Mouse (Mus musculus) limb, embryonic 14.5 days (tissue): ENCODE results near the gene C2cd5. TPM values are rescaled to one million over a fixed set of nuclear protein-coding genes. Genes with fewer than 3 reads are reported as not detected.

ENCODE experiments used
- ATAC-seq: fragments of 200-750 bp; cut with Nextera tagmentation; 2 replicates; pipeline ENCODE4 v1.8.0; 2017; ENCODE audit warnings: low read depth, moderate number of reproducible peaks, moderate TSS enrichment; ENCODE audit not compliant: low FRiP score
- DNase-seq: peaks from one replicate; pipeline ENCODE4 v3.0.0-alpha.2; 2015; ENCODE audit warnings: low spot score
- H3K27ac ChIP-seq: fragments of 300-500 bp; sonication (generic); replicated peaks from 2 replicates; pipeline ENCODE4 v1.5.1; 2014; ENCODE audit warnings: low read depth, mild to moderate bottlenecking, low read length, moderate library complexity, mixed read lengths
- H3K27me3 ChIP-seq: fragments of 300-500 bp; sonication (generic); 2 replicates; pipeline ENCODE4 v1.6.1; 2014; ENCODE audit warnings: low read length, mixed read lengths; ENCODE audit not compliant: control insufficient read depth, insufficient read depth
- H3K36me3 ChIP-seq: fragments of 300-500 bp; sonication (generic); 2 replicates; pipeline ENCODE4 v1.6.1; 2014; ENCODE audit warnings: mild to moderate bottlenecking, low read length, moderate library complexity, mixed read lengths; ENCODE audit not compliant: control insufficient read depth, insufficient read depth
- H3K4me1 ChIP-seq: fragments of 300-500 bp; sonication (generic); 2 replicates; pipeline ENCODE4 v1.6.1; 2014; ENCODE audit warnings: antibody characterized with exemption, low read length, mixed read lengths; ENCODE audit not compliant: control insufficient read depth, insufficient read depth
- H3K4me2 ChIP-seq: fragments of 300-500 bp; sonication (generic); replicated peaks from 2 replicates; pipeline ENCODE4 v1.6.1; 2014; ENCODE audit warnings: low read depth, mild to moderate bottlenecking, low read length, moderate library complexity; ENCODE audit not compliant: severe bottlenecking
- H3K4me3 ChIP-seq: fragments of 300-500 bp; sonication (generic); replicated peaks from 2 replicates; pipeline ENCODE4 v1.5.1; 2014; ENCODE audit warnings: low read length
- H3K9ac ChIP-seq: fragments of 300-500 bp; sonication (generic); 2 replicates; pipeline ENCODE4 v1.6.1; 2014; ENCODE audit warnings: mild to moderate bottlenecking, low read depth, low read length, moderate library complexity; ENCODE audit not compliant: severe bottlenecking
- H3K9me3 ChIP-seq: fragments of 300-500 bp; sonication (generic); 2 replicates; pipeline ENCODE4 v1.6.1; 2016; ENCODE audit warnings: low read length; ENCODE audit not compliant: control insufficient read depth
- POLR2A ChIP-seq: fragments of 200-500 bp; IDR thresholded peaks from 2 replicates; pipeline ENCODE4 v1.8.0; 2012; ENCODE audit warnings: inconsistent platforms, mild to moderate bottlenecking, moderate library complexity, borderline replicate concordance; ENCODE audit not compliant: insufficient read depth, insufficient read length; ENCODE audit errors: extremely low read depth
- WGBS: fragments of 180-500 bp; shearing (Covaris S2); extraction: QIAGEN DNeasy Blood & Tissue Kit; methylation state at CpG from one replicate; pipeline ENCODE4 v1.1.7; 2014; 5-methylcytosine and 5-hydroxymethylcytosine counted together
- polyA plus RNA-seq, 2 experiments: library from polyadenylated mRNA; depleted of rRNA in 1 of 2; stranded (reverse) in 1 of 2; unstranded in 1 of 2; fragments of >200 nt; fragmentation: Nextera tagmentation in 1 of 2; extraction: Ambion mirVana in 1 of 2; gene quantifications; 2 replicates each; pipeline versions ENCODE4 v1.2.1 to v1.2.3; 2012 to 2014

C2cd5 gene
- polyA plus RNA-seq, 2 experiments, result 23.1 to 38.8 TPM

DNA sequence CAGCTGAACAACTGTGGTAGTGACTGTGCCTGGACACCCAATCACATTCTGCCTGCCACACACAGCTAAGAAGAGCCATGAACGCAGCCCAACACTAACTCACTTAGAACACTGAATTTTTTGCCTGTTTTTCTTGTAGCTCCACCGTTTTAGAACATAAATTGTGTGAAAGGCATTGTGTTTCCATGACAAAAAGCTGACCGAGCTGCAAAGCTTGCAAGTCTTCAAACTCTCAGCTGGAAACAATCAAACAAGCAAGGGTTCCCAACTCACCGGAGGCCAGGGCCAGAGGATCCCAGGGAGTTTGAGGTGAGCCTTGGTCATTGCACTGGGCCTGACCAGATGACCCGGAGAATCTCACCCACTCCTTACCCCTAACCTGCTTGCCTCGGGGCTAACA is 16.8 kb upstream of the C2cd5 start:
- TF ChIP-seq POLR2A, result no peak
- no peaks in the 10 kb centered on the region for H3K4me1 ChIP-seq
- DNase-seq (no peak), ATAC-seq (no peak)
- H3K27me3 ChIP-seq, result no peaks in the 10 kb centered on the region
- H3K36me3 ChIP-seq, result no peaks in the 10 kb centered on the region
- H3K9me3 ChIP-seq, result no peaks in the 10 kb centered on the region
- 39% methylated on average over 6 of the region's 6 CpGs for WGBS
- no peak overlapping the region for H3K4me3 ChIP-seq
- no peak overlapping the region for H3K27ac ChIP-seq
- no peak overlapping the region for H3K4me2 ChIP-seq
- H3K9ac ChIP-seq, result no peak overlapping the region

DNA sequence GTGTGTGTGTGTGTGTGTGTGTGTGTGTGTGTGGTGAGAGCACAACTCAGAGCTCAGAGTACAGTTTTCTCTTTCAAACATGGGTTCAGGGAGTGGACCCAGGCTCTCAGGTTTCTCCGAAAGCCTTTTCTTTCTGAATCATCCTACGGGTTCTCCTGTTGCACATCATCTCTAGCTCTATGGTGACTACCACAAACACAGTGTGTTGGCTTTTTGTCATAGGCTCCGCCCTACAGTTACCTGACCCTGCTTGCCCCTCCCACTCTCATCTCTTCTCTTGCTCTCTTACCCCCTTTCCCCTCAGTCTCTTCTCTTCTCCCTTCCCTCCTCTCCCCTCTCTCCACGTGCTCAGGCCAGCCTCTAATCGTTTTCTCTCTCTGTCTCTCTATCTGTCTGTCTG is 15.6 kb upstream of the C2cd5 start:
- H3K4me3 ChIP-seq, result no peak overlapping the region
- no peak overlapping the region for H3K9ac ChIP-seq
- no peak overlapping the region for H3K4me2 ChIP-seq
- ATAC-seq (no peak), DNase-seq (no peak)
- WGBS, result 85% methylated on average over 5 of the region's 5 CpGs
- no peaks in the 10 kb centered on the region for H3K4me1 ChIP-seq
- H3K9me3 ChIP-seq, result no peaks in the 10 kb centered on the region
- H3K27ac ChIP-seq, result no peak overlapping the region
- no peaks in the 10 kb centered on the region for H3K36me3 ChIP-seq
- TF ChIP-seq POLR2A, result no peak
- no peaks in the 10 kb centered on the region for H3K27me3 ChIP-seq

DNA sequence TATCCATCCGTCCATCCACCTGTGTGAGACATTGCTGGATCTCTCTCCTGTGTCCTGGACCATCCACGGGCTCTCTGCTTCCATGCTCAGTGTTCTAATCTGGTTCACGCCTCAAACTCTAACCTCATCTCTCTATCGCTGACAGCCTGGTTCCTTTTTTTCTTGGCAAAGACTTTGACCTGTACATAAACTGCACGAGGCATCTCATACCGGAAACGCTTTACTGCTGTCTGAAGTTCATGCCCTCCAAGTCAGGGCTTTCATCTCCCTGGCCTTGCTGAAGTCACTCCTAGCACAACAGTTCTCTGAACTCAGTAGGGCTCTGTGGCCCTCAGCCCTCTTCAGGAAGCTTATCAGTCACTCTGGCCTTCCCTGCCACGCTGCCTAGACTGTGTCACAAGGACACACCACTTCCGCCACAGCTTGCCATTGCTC is 15.1 kb upstream of the C2cd5 start:
- DNase-seq (no peak), ATAC-seq (no peak)
- WGBS, result 64% methylated on average over 9 of the region's 9 CpGs
- H3K4me2 ChIP-seq, result no peak overlapping the region
- no peak for TF ChIP-seq POLR2A
- no peaks in the 10 kb centered on the region for H3K36me3 ChIP-seq
- H3K9ac ChIP-seq, result no peak overlapping the region
- H3K27ac ChIP-seq, result no peak overlapping the region
- no peak overlapping the region for H3K4me3 ChIP-seq
- H3K27me3 ChIP-seq, result no peaks in the 10 kb centered on the region
- H3K4me1 ChIP-seq, result no peaks in the 10 kb centered on the region
- H3K9me3 ChIP-seq, result no peaks in the 10 kb centered on the region

DNA sequence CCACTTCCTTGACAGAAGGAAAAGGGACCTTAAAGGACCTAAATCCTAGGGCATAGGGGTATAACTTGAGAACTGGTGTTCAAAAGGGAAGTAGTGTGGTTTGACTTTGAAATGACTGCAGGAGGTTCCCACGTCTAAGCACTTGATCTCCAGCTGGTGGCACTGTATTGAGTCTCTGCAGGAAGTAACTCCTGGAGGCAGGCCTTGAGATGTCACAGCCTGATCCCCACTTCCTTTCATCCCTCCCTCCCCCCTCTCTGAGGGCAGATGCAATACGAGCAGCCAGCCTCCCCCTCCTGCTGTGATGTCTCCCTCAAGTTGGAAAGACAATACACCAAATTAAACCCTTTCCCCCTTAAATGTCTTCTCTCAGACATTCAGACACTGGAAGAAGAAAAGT is 14.6 kb upstream of the C2cd5 start:
- no peaks in the 10 kb centered on the region for H3K9me3 ChIP-seq
- WGBS, result 30% methylated on average over 2 of the region's 2 CpGs
- DNase-seq (no peak), ATAC-seq (no peak)
- no peak overlapping the region for H3K27ac ChIP-seq
- no peak overlapping the region for H3K4me2 ChIP-seq
- H3K27me3 ChIP-seq, result no peaks in the 10 kb centered on the region
- no peaks in the 10 kb centered on the region for H3K36me3 ChIP-seq
- TF ChIP-seq POLR2A, result no peak
- no peaks in the 10 kb centered on the region for H3K4me1 ChIP-seq
- H3K4me3 ChIP-seq, result no peak overlapping the region
- no peak overlapping the region for H3K9ac ChIP-seq

DNA sequence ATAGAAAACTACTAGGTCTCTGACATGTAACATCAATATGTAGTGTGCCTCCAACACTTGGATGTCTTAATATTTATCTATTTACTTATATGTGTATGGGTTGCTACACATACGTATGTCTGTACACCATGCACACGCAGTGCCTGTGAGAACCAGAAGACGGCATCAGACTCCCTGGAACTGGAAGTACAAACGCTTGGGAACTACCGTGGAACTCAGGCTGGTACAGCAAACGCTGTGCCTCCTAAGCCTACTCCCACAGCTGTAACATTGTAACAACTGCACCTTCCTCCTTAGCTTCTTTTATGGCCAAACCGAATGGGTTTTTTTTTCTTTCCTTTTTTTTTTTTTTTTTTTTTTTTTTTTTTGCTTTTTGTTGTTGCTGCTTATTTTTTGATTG is 10.4 kb upstream of the C2cd5 start:
- DNase-seq (no peak), ATAC-seq (no peak)
- Histone ChIP-seq H3K9ac (no peak overlapping the region), H3K36me3 (no peaks in the 10 kb centered on the region), H3K9me3 (no peaks in the 10 kb centered on the region), H3K27ac (no peak overlapping the region), H3K4me3 (no peak overlapping the region), H3K27me3 (no peaks in the 10 kb centered on the region), H3K4me1 (no peaks in the 10 kb centered on the region), H3K4me2 (no peak overlapping the region)
- no peak for TF ChIP-seq POLR2A
- 67% methylated on average over 7 of the region's 7 CpGs for WGBS

DNA sequence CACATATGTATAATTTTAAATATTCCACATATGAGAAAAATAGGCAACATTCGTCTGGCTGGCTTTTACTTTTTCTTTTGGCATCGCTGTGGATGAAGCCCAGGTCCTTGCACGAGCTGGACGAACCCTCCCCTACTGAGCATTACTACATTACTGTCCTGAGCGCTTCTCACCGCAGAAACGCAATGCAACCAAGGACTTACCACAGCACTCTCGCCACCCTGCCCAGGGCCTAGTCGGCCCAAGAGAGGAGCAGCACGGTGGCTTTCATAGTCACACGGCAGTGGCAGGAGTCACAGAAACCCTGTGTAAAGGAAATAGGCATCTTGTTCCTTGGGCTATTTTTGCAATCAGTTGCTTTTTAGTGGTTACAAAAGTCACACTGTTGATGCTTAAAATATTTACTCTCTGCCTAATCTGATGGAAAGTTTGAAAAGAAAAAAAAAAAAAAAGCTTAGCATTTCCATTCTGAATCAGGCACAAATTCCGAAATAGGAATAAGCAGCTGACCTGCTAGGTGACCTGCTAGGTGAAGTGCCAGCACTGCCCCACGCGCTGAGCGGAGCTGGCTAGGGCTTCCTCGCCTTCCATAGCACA is 9.8 kb upstream of the C2cd5 start:
- no peaks in the 10 kb centered on the region for H3K36me3 ChIP-seq
- no peaks in the 10 kb centered on the region for H3K4me1 ChIP-seq
- H3K9ac ChIP-seq, result no peak overlapping the region
- WGBS, result 75% methylated on average over 16 of the region's 16 CpGs
- ATAC-seq (no peak), DNase-seq (no peak)
- no peaks in the 10 kb centered on the region for H3K9me3 ChIP-seq
- no peak overlapping the region for H3K4me3 ChIP-seq
- no peak overlapping the region for H3K4me2 ChIP-seq
- no peak overlapping the region for H3K27ac ChIP-seq
- no peak for TF ChIP-seq POLR2A
- no peaks in the 10 kb centered on the region for H3K27me3 ChIP-seq
